Mouse (Mus musculus): ENCODE measurements at regions not wholly inside any gene's neighbourhood (a gene's known extent, or its start where the extent isn't known, plus 50 kb on each side); places are given as distances from the start of the nearest gene placed in this dataset.

GRCm38 (mm10) chr14:15769846-15770448 is 331.2 kb upstream of the Lrrc3b start:
- no peak overlapping the region for H3K27ac ChIP-seq
- H3K4me1 ChIP-seq: no peaks in the 10 kb centered on the region
- 66% methylated on average over 6 of the region's 6 CpGs for WGBS
- no peaks in the 10 kb centered on the region for H3K27me3 ChIP-seq (replicated peaks)
- H3K36me3 ChIP-seq: no peaks in the 10 kb centered on the region
- no peak overlapping the region for H3K4me3 ChIP-seq (replicated peaks)
- no peak overlapping the region for H3K9ac ChIP-seq
- H3K4me2 ChIP-seq: no peak overlapping the region
- no peaks in the 10 kb centered on the region for H3K9me3 ChIP-seq
- no peak for ATAC-seq (ENCODE audit: insufficient read depth, low FRiP score, low read depth)

- WGBS: 72% methylated on average over 3 of the region's 3 CpGs
- Histone ChIP-seq H3K9ac (no peak overlapping the region), H3K27ac (no peak overlapping the region), H3K4me1 (no peaks in the 10 kb centered on the region), H3K9me3 (no peaks in the 10 kb centered on the region), H3K27me3 (replicated peaks) (no peaks in the 10 kb centered on the region), H3K4me2 (no peak overlapping the region), H3K36me3 (no peaks in the 10 kb centered on the region), H3K4me3 (replicated peaks) (no peak overlapping the region)
- no peak for ATAC-seq (ENCODE audit: insufficient read depth, low FRiP score, low read depth)
These were observed 345.9 kb upstream of the Lrrc3b start for GRCm38 (mm10) chr14:15784727-15785126.

GRCm38 (mm10) chr14:15785230-15785629 is 346.4 kb upstream of the Lrrc3b start:
- Histone ChIP-seq H3K9ac (no peak overlapping the region), H3K4me1 (no peaks in the 10 kb centered on the region), H3K9me3 (no peaks in the 10 kb centered on the region), H3K4me2 (no peak overlapping the region), H3K27ac (no peak overlapping the region), H3K36me3 (no peaks in the 10 kb centered on the region), H3K4me3 (replicated peaks) (no peak overlapping the region), H3K27me3 (replicated peaks) (no peaks in the 10 kb centered on the region)
- WGBS: 64% methylated on average over 1 of the region's 1 CpGs
- no peak for ATAC-seq (ENCODE audit: insufficient read depth, low FRiP score, low read depth)

GRCm38 (mm10) chr14:15795698-15796097 is 356.9 kb upstream of the Lrrc3b start:
- Histone ChIP-seq H3K27me3 (replicated peaks) (no peaks in the 10 kb centered on the region), H3K4me1 (no peaks in the 10 kb centered on the region), H3K9ac (no peak overlapping the region), H3K4me2 (no peak overlapping the region), H3K4me3 (replicated peaks) (no peak overlapping the region), H3K36me3 (no peaks in the 10 kb centered on the region), H3K27ac (no peak overlapping the region), H3K9me3 (no peaks in the 10 kb centered on the region)
- 60% methylated on average over 3 of the region's 3 CpGs for WGBS
- no peak for ATAC-seq (ENCODE audit: insufficient read depth, low FRiP score, low read depth)

- H3K27ac ChIP-seq: no peak overlapping the region
- no peak overlapping the region for H3K4me2 ChIP-seq
- no peak overlapping the region for H3K4me3 ChIP-seq (replicated peaks)
- ATAC-seq (ENCODE audit: insufficient read depth, low FRiP score, low read depth): no peak
- H3K9me3 ChIP-seq: no peaks in the 10 kb centered on the region
- H3K9ac ChIP-seq: no peak overlapping the region
- H3K27me3 ChIP-seq (replicated peaks): no peaks in the 10 kb centered on the region
- H3K36me3 ChIP-seq: no peaks in the 10 kb centered on the region
- no peaks in the 10 kb centered on the region for H3K4me1 ChIP-seq
- 38% methylated on average over 2 of the region's 2 CpGs for whole genome bisulfite sequencing
These were observed 358.2 kb upstream of the Lrrc3b start for GRCm38 (mm10) chr14:15797019-15797418.

GRCm38 (mm10) chr14:15801477-15802099 is 362.8 kb upstream of the Lrrc3b start:
- Histone ChIP-seq H3K27me3 (replicated peaks) (no peaks in the 10 kb centered on the region), H3K36me3 (no peaks in the 10 kb centered on the region), H3K27ac (no peak overlapping the region), H3K9ac (no peak overlapping the region), H3K4me2 (no peak overlapping the region), H3K9me3 (no peaks in the 10 kb centered on the region), H3K4me3 (replicated peaks) (no peak overlapping the region), H3K4me1 (no peaks in the 10 kb centered on the region)
- WGBS: 67% methylated on average over 5 of the region's 5 CpGs
- peak; percentile 93 for ATAC-seq (ENCODE audit: insufficient read depth, low FRiP score, low read depth)

- no peaks in the 10 kb centered on the region for H3K36me3 ChIP-seq
- H3K27me3 ChIP-seq (replicated peaks): no peaks in the 10 kb centered on the region
- H3K27ac ChIP-seq: no peak overlapping the region
- H3K4me2 ChIP-seq: no peak overlapping the region
- 70% methylated on average over 2 of the region's 2 CpGs for WGBS
- H3K4me1 ChIP-seq: no peaks in the 10 kb centered on the region
- H3K9ac ChIP-seq: no peak overlapping the region
- ATAC-seq (ENCODE audit: insufficient read depth, low FRiP score, low read depth): no peak
- H3K9me3 ChIP-seq: no peaks in the 10 kb centered on the region
- H3K4me3 ChIP-seq (replicated peaks): no peak overlapping the region
These were observed 370.3 kb upstream of the Lrrc3b start for GRCm38 (mm10) chr14:15809083-15809482.

GRCm38 (mm10) chr14:15841390-15842023 is 402.7 kb upstream of the Lrrc3b start:
- ATAC-seq (ENCODE audit: insufficient read depth, low FRiP score, low read depth): no peak
- no peaks in the 10 kb centered on the region for H3K4me1 ChIP-seq
- 84% methylated on average over 1 of the region's 1 CpGs for WGBS

GRCm38 (mm10) chr14:15842024-15842599 is 403.3 kb upstream of the Lrrc3b start:
- no peak for ATAC-seq (ENCODE audit: insufficient read depth, low FRiP score, low read depth)
- H3K36me3 ChIP-seq: no peaks in the 10 kb centered on the region
- WGBS: 41% methylated on average over 1 of the region's 1 CpGs
- H3K4me2 ChIP-seq: no peak overlapping the region
- H3K9me3 ChIP-seq: no peaks in the 10 kb centered on the region
- no peak overlapping the region for H3K27ac ChIP-seq
- no peaks in the 10 kb centered on the region for H3K27me3 ChIP-seq (replicated peaks)
- no peak overlapping the region for H3K4me3 ChIP-seq (replicated peaks)
- H3K4me1 ChIP-seq: no peaks in the 10 kb centered on the region
- no peak overlapping the region for H3K9ac ChIP-seq

More at GRCm38 (mm10) chr14:15841390-15842023, 402.7 kb upstream of the Lrrc3b start:
- H3K4me2 ChIP-seq: no peak overlapping the region
- H3K27ac ChIP-seq: no peak overlapping the region
- no peaks in the 10 kb centered on the region for H3K36me3 ChIP-seq
- no peaks in the 10 kb centered on the region for H3K27me3 ChIP-seq (replicated peaks)
- H3K4me3 ChIP-seq (replicated peaks): no peak overlapping the region
- no peak overlapping the region for H3K9ac ChIP-seq
- no peaks in the 10 kb centered on the region for H3K9me3 ChIP-seq

GRCm38 (mm10) chr14:15868520-15868919 is 380.6 kb upstream of the Ngly1 start:
- H3K4me1 ChIP-seq: no peaks in the 10 kb centered on the region
- H3K4me2 ChIP-seq: no peak overlapping the region
- no peak overlapping the region for H3K9ac ChIP-seq
- WGBS: 64% methylated on average over 3 of the region's 3 CpGs
- H3K4me3 ChIP-seq (replicated peaks): no peak overlapping the region
- H3K36me3 ChIP-seq: no peaks in the 10 kb centered on the region
- no peaks in the 10 kb centered on the region for H3K27me3 ChIP-seq (replicated peaks)
- no peak for ATAC-seq (ENCODE audit: insufficient read depth, low FRiP score, low read depth)
- H3K9me3 ChIP-seq: no peaks in the 10 kb centered on the region
- no peak overlapping the region for H3K27ac ChIP-seq

- 90% methylated on average over 2 of the region's 2 CpGs for WGBS
These were observed 377.1 kb upstream of the Ngly1 start for GRCm38 (mm10) chr14:15872013-15872412.

GRCm38 (mm10) chr14:15880146-15880545 is 368.9 kb upstream of the Ngly1 start:
- Histone ChIP-seq H3K4me2 (no peak overlapping the region), H3K27ac (no peak overlapping the region), H3K4me1 (no peaks in the 10 kb centered on the region), H3K9ac (no peak overlapping the region), H3K36me3 (no peaks in the 10 kb centered on the region), H3K9me3 (no peaks in the 10 kb centered on the region), H3K4me3 (replicated peaks) (no peak overlapping the region), H3K27me3 (replicated peaks) (no peaks in the 10 kb centered on the region)
- ATAC-seq (ENCODE audit: insufficient read depth, low FRiP score, low read depth): no peak
- WGBS: 79% methylated on average over 3 of the region's 3 CpGs

More at GRCm38 (mm10) chr14:15872013-15872412, 377.1 kb upstream of the Ngly1 start:
- no peaks in the 10 kb centered on the region for H3K9me3 ChIP-seq
- no peak overlapping the region for H3K9ac ChIP-seq
- no peak overlapping the region for H3K4me2 ChIP-seq
- H3K4me1 ChIP-seq: no peaks in the 10 kb centered on the region
- H3K27me3 ChIP-seq (replicated peaks): no peaks in the 10 kb centered on the region
- no peaks in the 10 kb centered on the region for H3K36me3 ChIP-seq
- ATAC-seq (ENCODE audit: insufficient read depth, low FRiP score, low read depth): no peak
- H3K4me3 ChIP-seq (replicated peaks): no peak overlapping the region
- no peak overlapping the region for H3K27ac ChIP-seq
